Mouse (Mus musculus) c-Kit-negative CD71-positive TER-119-positive erythroid progenitor cells, embryonic 14.5 days (primary cell): ENCODE measurements around the gene Dop1b.
A peak's percentile ranks its signal among the peaks of the same experiment; 100 is the strongest.
"Not testable (repeated sequence)": the region's sequence is repeated elsewhere in the genome, so short reads cannot be mapped to it uniquely, and the experiment has no call there.

Experiments
- DNase-seq: peaks from one replicate; pipeline ENCODE4 v3.0.0-alpha.2; 2013; ENCODE audit warnings: low read depth, low spot score

The Dop1b gene

DNA sequence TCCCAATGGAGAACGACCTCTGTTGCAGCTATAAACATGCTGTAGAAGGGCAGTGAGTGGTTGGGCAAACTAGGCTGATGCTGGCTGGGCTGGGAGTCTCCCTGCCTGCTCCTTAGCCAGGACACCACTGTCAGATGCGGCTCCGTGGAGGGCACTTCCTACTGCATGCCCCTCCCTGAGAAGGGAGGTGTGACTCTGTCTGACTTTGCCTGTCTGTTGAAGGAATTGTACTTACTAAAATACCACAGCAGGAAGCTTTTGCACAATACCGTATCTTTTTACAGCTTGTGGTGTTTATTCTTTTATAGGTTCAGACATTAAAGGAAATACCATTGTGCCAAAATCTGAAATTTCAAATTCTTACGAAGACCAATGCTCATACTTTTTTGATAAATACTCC lies 40.1 kb downstream of the Dop1b start:
- no peak for DNase-seq

DNA sequence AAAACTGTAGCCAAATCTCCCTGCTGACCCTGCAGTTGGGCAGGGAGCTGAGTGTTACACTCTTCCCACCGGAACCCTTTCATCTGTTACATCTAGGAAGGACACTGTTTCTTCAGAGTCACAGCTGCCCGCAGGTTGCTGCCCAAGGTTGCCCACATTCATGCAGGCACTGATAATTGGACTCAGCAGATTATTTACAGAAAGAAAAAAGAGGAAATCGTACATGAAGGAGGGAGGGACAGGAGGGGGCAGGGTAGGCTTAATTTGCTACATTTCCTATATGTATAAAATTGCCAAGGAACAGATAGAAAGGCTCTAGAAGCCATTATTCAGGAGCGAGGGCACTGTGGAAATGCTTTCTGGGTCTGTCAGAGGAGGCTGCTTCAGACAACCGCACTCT lies 44.9 kb downstream of the Dop1b start:
- DNase-seq = no peak

DNA sequence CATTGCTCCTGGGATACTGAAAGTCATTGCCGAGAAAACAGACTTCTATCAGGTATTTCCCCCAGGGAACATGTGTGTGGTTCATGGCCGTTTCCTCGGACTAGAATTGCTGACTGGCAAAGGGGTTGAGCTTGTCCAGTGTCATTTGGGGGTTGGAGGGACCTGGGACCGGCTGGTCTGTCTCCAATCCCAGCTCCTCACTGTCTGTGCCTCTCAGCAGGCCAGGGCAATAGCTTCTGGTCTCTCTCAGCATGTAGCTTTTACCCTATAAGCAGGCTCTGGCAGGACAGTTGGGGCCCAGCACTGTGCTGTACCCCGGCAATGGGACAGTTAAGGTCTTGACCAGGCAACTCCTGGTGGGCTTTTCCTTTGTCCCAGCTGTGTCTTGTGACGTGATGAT lies 51.7 kb downstream of the Dop1b start:
- DNase-seq = no peak

DNA sequence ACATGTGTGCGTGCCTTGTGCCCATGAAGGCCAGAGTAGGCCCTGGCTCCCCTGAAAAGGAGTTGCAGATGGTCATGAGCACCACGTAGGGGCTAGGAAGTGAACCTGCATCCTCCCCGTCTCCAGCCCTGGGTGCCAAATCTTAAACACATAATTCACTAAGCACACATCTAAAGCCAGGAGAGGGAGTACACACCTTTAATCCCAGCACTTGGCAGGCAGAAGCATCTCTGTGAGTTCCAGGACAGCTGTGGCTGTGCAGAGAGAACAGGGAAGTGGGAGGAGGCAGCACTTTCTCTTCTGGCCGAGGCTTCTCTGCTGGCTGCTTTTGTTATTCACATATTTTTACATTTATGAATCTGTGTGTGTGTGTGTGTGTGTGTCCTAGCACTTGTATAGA lies 52.9 kb downstream of the Dop1b start:
- DNase-seq = no peak

DNA sequence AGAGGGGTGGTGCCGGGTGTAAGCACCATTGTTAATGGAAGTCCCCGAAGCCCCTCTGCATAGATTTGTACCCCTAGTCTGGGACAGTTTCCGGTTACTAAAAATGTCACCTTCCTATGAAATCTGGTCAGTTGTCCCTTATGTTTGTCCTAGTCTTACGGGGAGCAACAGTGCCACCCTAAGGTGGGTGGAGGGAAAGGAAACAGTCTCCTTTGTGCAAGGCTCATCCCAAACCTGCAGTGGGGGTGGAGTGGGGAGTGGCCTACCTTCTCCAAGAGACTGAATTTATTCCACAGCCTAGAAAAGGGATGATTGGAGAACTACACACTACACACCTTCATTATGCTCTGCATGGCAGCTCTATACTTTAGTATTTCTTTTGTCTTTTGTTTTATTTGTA lies 55.3 kb downstream of the Dop1b start:
- DNase-seq = no peak

DNA sequence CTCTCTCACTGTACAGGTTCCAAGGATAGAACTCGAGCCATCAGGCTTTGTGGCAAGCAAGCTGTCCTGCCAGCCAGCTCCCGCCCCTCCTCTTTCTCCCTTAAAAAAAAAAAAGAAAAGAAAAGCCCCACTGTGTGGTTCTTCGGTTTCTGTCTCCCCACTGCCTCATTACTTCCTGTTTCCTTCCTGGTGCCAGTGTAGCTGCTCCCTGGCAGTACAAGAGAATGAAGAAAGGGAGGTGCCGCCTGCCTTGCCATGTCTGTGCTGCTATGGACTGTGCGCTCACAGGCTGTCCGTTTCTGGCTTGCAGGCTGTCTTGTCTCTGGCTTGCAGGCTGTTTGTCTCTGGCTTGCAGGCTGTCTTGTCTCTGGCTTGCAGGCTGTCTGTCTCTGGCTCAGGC lies 55.8 kb downstream of the Dop1b start:
- no peak for DNase-seq

DNA sequence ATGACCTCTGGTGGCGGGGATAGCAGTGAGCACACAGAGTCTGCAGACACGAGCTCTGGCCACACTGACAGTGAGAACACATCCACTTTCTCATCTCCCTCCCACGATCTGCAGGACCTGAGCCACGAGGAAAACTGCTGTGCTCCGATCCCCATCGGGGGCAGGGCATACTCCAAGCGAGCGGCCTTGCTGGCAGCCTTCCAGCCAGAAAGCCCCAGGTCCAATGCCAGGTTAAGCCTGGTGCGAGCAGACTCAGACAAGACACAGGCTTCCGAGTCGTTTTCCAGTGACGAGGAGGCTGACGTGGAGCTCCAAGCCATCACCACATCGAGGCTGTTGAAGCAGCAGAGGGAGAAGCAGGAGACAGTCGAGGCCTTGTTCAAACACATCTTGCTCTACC lies 57.9 kb downstream of the Dop1b start:
- DNase-seq = no peak

DNA sequence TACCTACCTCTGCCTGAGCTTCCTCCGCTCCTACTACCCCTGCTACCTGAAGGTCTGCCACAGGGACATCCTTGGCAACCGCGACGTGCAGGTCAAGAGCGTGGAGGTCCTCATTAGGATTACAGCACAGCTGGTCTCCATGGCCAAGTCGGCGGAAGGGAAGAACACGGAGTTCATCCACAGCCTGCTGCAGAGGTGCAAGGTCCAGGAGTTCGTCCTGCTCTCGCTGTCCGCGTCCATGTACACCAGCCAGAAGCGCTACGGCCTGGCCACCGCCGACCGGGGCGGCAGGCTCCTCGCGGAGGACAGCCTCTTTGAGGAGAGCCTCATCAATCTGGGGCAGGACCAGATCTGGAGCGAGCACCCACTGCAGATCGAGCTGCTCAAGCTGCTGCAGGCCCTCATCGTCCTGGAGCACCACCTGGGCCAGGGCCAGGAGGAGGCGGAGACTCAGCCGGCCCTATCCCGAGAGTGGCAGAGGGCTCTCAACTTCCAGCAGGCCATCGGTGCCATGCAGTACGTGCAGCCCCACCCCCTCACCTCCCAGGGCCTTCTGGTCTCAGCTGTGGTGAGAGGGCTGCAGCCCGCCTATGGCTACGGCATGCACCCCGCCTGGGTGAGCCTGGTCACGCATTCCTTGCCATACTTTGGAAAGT lies 58.7 kb downstream of the Dop1b start:
- DNase-seq = no peak

DNA sequence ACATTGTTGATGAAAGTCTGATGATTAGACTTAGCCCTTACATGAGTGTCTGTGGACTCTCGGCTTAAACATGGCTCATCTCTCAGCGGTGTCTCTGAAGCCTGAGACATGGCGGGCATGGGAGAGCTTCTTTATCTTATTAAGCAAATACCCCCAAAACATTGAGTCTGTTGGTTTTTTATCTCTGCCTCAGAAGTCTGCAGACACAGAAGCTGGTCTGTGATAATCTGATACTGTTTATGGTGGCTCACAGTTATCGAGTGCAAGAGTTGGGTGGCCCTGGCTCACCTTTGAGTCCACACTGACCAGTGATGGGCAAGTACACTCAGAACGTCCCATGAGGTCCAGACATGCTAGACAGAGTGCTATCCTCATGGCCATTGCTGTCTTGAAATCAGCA lies 63.0 kb downstream of the Dop1b start:
- DNase-seq = no peak

DNA sequence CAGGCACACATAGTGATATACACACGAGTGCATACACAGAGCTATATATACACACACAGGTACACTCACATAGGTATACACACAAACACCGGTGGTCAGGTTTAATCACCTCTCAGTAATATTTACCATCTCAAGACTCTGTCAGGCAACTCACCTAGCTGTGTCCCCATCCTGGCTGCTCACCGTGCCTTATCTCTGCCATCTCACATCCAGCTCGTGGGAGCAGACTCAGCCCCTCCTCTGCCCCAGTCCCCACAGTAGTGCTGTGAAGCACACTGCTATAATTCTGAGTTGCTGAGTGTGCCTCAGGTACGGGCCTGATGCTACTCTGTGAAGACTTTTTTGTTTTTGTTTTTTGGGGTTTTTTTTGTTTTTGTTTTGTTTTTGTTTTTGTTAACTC lies 64.8 kb downstream of the Dop1b start:
- no peak for DNase-seq

DNA sequence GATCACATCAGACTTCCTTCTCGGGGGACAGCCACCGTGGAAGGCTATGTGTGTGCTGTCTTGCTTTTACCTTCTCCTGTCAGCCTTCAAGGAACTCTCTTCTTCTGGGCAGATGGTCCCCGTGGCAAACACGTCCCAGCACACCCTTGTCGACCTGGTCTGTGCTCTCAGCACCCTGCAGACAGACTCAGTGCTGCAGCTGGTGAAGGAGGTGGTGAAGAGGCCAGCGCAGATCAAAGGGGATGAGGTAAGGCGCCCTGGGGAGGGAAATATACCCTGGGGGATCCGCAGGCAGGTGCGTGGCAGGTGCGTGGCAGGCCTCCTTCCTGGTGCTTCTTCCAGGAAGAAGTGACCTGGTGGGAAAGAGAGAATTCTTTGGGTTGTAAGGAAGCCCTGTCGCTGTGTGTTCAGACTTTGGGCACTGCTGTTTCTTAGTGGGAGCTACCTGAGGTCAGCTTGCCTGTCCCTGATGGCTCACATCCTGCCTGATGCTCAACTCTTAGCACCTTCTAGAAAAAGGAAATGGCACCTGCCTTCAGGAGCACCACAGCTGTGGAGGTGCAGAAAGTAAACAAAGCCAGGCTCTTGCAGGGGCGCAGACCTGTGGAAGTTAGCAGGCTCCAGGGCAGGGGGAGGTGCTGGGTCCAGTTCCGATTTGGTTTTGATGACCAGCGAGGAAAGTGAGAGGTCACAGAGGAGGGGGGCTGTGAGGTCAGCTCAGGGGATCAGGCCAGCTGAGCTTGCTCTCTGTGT lies 65.7 kb downstream of the Dop1b start:
- no peak for DNase-seq

DNA sequence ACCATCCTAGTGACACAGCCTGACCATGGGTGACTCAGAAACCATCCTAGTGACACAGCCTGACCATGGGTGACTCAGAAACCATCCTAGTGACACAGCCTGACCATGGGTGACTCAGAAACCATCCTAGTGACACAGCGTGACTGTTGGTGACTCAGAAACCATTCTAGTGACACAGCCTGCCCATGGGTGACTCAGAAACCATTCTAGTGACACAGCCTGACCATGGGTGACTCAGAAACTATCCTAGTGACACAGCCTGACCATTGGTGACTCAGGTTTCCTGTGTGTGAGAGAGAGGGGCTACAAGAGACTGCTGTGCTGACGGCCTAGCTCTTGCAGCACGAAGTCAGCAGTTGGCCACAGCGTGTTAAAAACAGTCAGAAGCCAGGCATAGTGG lies 66.7 kb downstream of the Dop1b start:
- not testable (repeated sequence) for DNase-seq

DNA sequence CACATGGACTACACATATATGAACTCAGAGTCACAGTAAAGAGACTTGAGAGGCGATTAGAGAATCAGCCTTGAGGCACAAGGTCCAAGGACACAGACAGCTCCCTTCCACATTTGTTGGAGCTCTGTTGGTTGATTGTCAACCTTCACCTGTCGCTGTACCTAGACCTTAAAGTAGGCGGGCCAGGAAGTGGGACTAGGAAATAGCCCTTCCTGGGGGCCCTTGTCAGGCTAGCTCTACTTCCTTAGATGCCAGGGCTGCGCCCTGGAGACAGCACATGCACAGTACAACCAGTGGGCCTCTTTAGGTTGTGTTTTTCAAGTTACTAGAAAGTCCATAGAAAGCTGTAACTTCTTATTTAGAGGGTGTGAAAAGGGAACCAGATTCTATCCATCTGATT lies 67.8 kb downstream of the Dop1b start:
- DNase-seq = no peak

DNA sequence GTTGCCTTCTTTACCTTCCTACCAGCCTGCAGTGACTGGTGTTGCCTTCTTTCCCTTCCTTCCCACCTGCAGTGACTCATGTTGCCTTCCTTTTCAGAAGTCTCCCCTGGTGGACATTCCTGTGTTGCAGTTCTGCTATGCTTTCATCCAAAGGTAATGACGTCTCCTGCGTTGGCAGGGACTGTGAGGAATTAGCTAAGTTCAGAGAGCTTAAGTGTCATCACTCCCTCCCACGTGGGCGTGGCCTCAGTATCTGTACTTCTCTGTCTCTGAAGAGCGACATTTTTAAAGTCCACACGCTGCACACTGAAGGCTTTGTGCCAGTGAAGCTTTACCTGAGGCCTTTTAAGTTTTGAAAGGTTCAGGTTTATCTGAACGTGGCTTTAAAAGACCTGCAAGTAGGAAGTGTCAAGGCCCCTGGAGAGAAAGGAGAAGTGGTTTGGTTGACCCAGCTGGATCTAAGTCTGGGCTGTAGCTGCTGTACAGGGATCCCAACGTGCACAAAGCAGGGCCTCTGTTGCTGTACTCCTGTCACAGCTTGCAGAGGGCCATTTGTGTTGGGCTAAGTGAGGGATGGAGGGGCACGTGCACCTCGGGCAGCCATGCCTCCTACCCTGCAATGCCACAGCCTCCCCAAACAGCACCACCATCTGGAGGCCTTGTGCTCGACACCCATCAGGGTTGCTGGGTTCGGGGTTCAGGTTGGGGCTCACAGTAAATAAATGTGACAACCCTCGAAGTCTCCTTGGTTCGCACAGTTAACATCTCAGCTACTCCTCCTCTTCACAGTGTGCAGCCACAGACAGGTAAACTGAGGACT lies 69.2 kb downstream of the Dop1b start:
- no peak for DNase-seq

DNA sequence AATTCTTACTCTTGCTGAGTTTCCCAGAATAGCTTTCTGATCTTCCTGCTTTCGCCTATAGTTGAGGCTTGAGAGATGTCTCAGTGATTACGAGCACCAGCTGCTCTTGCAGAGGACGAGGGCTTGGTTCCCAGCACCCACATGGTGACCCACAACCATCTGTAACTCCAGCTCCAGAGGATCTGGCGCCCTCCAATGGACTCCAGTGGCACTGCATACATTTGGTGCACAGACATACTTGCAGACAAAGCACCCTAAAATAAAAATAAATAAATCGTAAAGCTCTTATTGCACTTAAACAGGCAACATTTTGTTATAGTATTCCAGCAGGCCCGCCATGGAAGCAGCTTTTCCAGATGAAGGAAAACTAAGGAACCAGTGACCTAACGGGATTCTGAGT lies 72.5 kb downstream of the Dop1b start:
- no peak for DNase-seq

DNA sequence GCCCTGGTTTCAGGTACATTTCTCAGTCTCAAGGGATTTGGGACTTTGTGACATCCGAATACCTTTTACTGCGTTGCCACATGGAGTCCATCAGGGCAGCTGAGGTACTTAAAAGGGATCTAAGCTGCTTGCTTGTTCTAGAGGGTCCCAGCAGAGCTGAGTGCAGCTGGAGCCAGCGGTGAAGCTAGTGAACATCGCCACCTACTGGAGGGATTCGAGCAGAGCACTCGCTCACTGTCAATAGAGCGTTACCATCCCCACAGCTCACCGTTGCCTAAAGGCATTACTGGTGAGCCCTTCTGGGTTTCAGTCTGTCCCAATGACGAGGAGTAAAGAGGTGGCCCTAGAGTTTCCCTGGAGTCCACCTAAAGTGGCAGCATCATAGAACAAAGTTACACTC lies 74.1 kb downstream of the Dop1b start:
- peak; percentile 38 for DNase-seq

DNA sequence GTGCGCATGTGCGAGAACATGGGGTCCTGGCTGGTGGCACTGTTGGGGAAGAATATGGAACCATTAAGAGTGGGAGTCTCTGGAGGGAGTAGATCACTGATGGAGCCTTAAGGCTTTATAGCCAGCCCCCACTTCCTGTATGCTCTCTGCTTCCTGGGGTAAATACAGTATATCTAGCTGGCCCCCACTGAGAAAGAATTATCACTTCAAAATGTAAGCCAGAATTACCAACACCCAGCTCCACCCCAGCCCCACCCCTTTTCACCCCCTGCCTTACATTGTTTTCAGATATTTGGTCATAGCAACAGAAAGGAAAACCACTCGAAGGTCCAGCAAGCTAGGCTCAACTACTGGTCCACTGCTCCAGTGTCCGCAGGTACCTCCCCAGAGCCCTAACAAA lies 76.7 kb downstream of the Dop1b start:
- no peak for DNase-seq

DNA sequence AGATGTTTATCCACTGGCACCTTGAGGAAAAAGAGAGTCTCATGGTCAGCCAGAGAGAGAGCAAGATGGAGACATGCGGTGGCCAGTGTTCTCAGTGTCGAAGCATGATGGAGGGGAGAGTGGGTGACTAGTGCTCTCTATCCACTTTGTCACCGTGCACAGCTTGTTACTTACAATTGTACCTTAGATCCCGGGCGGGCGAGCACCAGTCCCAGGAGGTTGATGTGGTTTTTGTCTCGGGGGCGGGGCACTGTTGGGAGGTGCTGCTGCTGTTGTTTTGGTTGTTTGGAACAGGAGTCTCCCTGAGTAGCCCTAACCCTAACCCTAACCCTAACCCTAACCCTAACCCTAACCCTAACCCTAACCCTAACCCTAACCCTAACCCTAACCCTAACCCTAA lies 77.2 kb downstream of the Dop1b start:
- DNase-seq = no peak

DNA sequence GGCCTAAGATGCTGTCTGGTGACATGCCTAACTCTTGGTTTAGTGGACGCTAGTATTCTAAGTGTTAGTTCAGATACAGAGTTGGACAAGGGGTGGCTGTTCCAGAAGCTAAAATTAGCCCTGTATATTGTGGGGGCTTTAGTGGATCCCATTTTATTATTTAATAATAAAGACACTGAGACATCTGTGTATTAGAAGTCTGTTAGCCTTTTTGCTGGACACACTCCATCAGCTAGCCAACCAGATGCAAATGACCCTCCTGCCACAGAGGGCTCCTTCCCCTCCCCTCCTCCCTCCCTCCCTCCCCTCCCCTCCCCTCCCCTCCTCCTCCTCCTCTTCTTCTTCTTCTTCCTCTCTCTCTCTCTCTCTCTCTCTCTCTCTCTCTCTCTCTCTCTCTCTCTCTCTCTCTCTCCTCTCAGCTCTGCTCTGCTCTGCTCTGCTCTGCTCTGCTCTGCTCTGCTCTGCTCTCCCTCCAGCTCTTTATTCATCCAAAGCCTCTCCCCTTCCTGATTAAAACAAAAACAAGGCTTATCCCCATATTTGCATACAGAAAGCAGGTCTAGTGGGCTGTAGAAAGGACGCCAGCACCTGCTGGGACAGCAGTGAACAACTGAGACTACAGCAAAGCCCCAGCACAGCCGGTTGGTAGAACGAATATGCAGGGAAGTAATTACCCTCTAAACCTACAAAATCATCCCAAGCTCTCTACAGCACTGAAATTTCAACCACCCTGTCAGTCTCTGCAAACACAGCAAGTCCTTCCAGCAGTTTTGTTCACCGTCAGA lies 78.5 kb downstream of the Dop1b start:
- DNase-seq = no peak

DNA sequence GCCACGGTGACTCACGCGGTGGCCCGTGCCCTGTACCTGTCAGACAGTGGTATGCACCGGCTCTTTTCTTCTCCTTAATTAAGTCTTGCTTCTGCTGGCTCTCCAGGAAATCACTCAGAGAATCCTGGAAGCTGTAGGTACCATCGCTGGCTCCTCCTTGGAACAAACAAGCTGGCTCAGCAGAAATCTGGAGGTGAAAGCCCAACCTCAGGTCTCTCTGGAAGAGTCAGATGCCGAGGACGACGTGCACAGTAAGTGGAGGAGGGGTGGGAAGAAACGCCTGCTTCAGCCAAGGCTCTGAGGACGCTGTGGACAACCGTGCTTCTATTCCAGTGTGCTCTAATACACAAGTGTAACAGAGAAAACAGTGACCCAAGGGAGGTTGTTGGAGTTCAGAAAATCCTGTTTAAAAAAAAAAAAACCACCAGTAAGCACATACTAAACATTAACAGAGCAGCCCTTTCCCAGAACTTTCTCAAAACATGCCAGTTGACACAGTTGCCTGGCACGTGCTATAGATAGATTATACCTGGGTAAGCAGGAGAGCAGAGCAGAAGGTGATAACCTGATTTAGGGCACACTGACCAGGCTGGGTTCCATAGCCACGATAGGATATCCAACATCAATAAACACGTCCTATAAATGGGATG lies 81.4 kb downstream of the Dop1b start:
- DNase-seq = no peak

DNA sequence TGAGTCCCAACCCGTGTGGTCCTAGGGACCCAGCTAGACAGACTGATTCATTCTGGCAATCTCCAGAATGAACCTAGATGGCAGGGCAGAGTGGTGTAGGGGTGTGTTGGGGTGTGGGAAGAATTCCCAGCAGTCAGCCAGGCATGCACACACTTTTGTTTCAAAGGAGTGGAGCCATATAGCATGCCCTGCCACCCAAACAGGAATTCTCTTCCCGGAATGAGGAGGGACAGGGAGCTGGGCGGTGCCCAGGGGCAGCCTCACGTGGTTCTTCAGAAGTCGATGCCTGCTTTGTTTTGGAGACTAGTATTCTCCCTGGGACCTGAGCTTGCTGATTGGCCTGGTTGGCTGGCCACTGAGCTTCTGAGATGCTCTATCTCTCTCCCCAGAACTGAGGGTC lies 83.1 kb downstream of the Dop1b start:
- no peak for DNase-seq
